Mouse (Mus musculus) heart, embryonic 13.5 days (tissue): Measurements from ENCODE around the gene Agtr1a. TPM values are rescaled to one million over a fixed set of nuclear protein-coding genes. Genes with fewer than 3 reads are reported as not detected.

Experiments used
- ATAC-seq: fragments of 200-750 bp; cut with Nextera tagmentation; 2 replicates; pipeline ENCODE4 v1.8.0; 2017; ENCODE audit warnings: moderate TSS enrichment; ENCODE audit not compliant: insufficient number of reproducible peaks, low FRiP score, low TSS enrichment; ENCODE audit errors: extremely low read depth
- H3K27ac ChIP-seq: fragments of 300-500 bp; sonication (generic); replicated peaks from 2 replicates; pipeline ENCODE4 v1.5.1; 2015; ENCODE audit warnings: moderate library complexity, mild to moderate bottlenecking, inconsistent platforms
- H3K27me3 ChIP-seq: fragments of 300-500 bp; sonication (generic); replicated peaks from 2 replicates; pipeline ENCODE4 v1.6.1; 2015; ENCODE audit warnings: mild to moderate bottlenecking, inconsistent platforms
- H3K36me3 ChIP-seq: fragments of 300-500 bp; sonication (generic); 2 replicates; pipeline ENCODE4 v1.6.1; 2015; ENCODE audit warnings: mild to moderate bottlenecking, inconsistent platforms
- H3K4me1 ChIP-seq: fragments of 300-500 bp; sonication (generic); 2 replicates; pipeline ENCODE4 v1.6.1; 2015; ENCODE audit warnings: inconsistent platforms
- H3K4me2 ChIP-seq: fragments of 300-500 bp; sonication (generic); 2 replicates; pipeline ENCODE4 v1.6.1; 2015; ENCODE audit warnings: inconsistent platforms, mild to moderate bottlenecking, moderate library complexity
- H3K4me3 ChIP-seq: fragments of 300-500 bp; sonication (generic); 2 replicates; pipeline ENCODE4 v1.5.1; 2015; ENCODE audit warnings: moderate library complexity, mild to moderate bottlenecking, inconsistent platforms
- H3K9ac ChIP-seq: fragments of 300-500 bp; sonication (generic); 2 replicates; pipeline ENCODE4 v1.6.1; 2015; ENCODE audit warnings: inconsistent platforms, mild to moderate bottlenecking, moderate library complexity
- H3K9me3 ChIP-seq: fragments of 300-500 bp; sonication (generic); 2 replicates; pipeline ENCODE4 v1.6.1; 2016; ENCODE audit warnings: inconsistent platforms
- WGBS: fragments of 180-500 bp; shearing (Covaris S2); methylation state at CpG from one replicate; pipeline ENCODE4 v1.1.7; 2015; ENCODE audit warnings: mixed read lengths; 5-methylcytosine and 5-hydroxymethylcytosine counted together
- polyA plus RNA-seq: library from polyadenylated mRNA; unstranded; fragments of >200 nt; fragmentation: Nextera tagmentation; extraction: Ambion mirVana; gene quantifications from 2 replicates; pipeline ENCODE4 v1.2.1, GENCODE M21; 2015

Gene Agtr1a
- polyA plus RNA-seq: 9.2 TPM in 2 replicates

- no peaks in the 10 kb centered on the region for H3K36me3 ChIP-seq
- H3K9me3 ChIP-seq: no peaks in the 10 kb centered on the region
- H3K9ac ChIP-seq: peak within 1 kb of the TSS; percentile 84
- peaks cover 11% of the 10 kb centered on the region; the same call in 1 of the 2 replicates for H3K4me1 ChIP-seq
- ATAC-seq: peak; percentile 68; the same call in 1 of the 2 replicates
- 2% methylated on average over 33 of the region's 33 CpGs for WGBS
- H3K27ac ChIP-seq: peak within 1 kb of the TSS; percentile 51
- no peaks in the 10 kb centered on the region for H3K27me3 ChIP-seq
- peak within 1 kb of the TSS; percentile 63 for H3K4me3 ChIP-seq
- H3K4me2 ChIP-seq: peak within 1 kb of the TSS; percentile 84
Measured at GRCm38 (mm10) chr13:30336148-30336801, at the start of gene Agtr1a. TSS of gene Agtr1a (plus strand) at chr13:30336441.

GRCm38 (mm10) chr13:30310221-30310620, 26.0 kb upstream of the Agtr1a start:
- 72% methylated on average over 4 of the region's 4 CpGs for WGBS
- Histone ChIP-seq H3K27ac (no peak overlapping the region), H3K9ac (no peak overlapping the region), H3K9me3 (no peaks in the 10 kb centered on the region), H3K27me3 (no peaks in the 10 kb centered on the region), H3K36me3 (no peaks in the 10 kb centered on the region), H3K4me2 (no peak overlapping the region), H3K4me1 (no peaks in the 10 kb centered on the region), H3K4me3 (no peak overlapping the region)
- ATAC-seq: no peak

- Histone ChIP-seq H3K4me2 (no peak overlapping the region), H3K9me3 (no peaks in the 10 kb centered on the region), H3K4me3 (no peak overlapping the region), H3K36me3 (no peaks in the 10 kb centered on the region), H3K27ac (no peak overlapping the region), H3K27me3 (no peaks in the 10 kb centered on the region), H3K4me1 (no peaks in the 10 kb centered on the region), H3K9ac (no peak overlapping the region)
- 82% methylated on average over 11 of the region's 11 CpGs for WGBS
- no peak for ATAC-seq
Measured at GRCm38 (mm10) chr13:30324669-30325346, 11.4 kb upstream of the Agtr1a start.

- H3K4me3 ChIP-seq: no peak overlapping the region
- H3K4me2 ChIP-seq: no peak overlapping the region
- no peaks in the 10 kb centered on the region for H3K9me3 ChIP-seq
- no peak overlapping the region for H3K9ac ChIP-seq
- H3K36me3 ChIP-seq: no peaks in the 10 kb centered on the region
- ATAC-seq: no peak
- H3K4me1 ChIP-seq: 0 out of 2 replicates have a peak, but pooled peaks cover 6% of the 10 kb centered on the region
- no peak overlapping the region for H3K27ac ChIP-seq
- 79% methylated on average over 5 of the region's 5 CpGs for WGBS
- no peaks in the 10 kb centered on the region for H3K27me3 ChIP-seq
Measured at GRCm38 (mm10) chr13:30331061-30331460, 5.2 kb upstream of the Agtr1a start.

GRCm38 (mm10) chr13:30331851-30332250, 4.4 kb upstream of the Agtr1a start:
- Histone ChIP-seq H3K27ac (no peak overlapping the region), H3K4me3 (no peak overlapping the region), H3K27me3 (no peaks in the 10 kb centered on the region), H3K4me1 (peaks cover 7% of the 10 kb centered on the region; the same call in 1 of the 2 replicates), H3K9ac (no peak overlapping the region), H3K36me3 (no peaks in the 10 kb centered on the region), H3K9me3 (no peaks in the 10 kb centered on the region), H3K4me2 (no peak overlapping the region)
- ATAC-seq: no peak
- 66% methylated on average over 6 of the region's 6 CpGs for WGBS

GRCm38 (mm10) chr13:30332581-30332980, 3.7 kb upstream of the Agtr1a start:
- Histone ChIP-seq H3K4me2 (no peak overlapping the region), H3K4me1 (peaks cover 11% of the 10 kb centered on the region; the same call in 1 of the 2 replicates), H3K27me3 (no peaks in the 10 kb centered on the region), H3K27ac (no peak overlapping the region), H3K9me3 (no peaks in the 10 kb centered on the region), H3K4me3 (no peak overlapping the region), H3K9ac (no peak overlapping the region), H3K36me3 (no peaks in the 10 kb centered on the region)
- WGBS: 34% methylated on average over 5 of the region's 5 CpGs
- no peak for ATAC-seq

- no peaks in the 10 kb centered on the region for H3K27me3 ChIP-seq
- no peak overlapping the region for H3K9ac ChIP-seq
- H3K27ac ChIP-seq: no peak overlapping the region
- H3K4me2 ChIP-seq: no peak overlapping the region
- ATAC-seq: no peak
- no peak overlapping the region for H3K4me3 ChIP-seq
- H3K9me3 ChIP-seq: no peaks in the 10 kb centered on the region
- WGBS: 58% methylated on average over 3 of the region's 3 CpGs
- no peaks in the 10 kb centered on the region for H3K36me3 ChIP-seq
- H3K4me1 ChIP-seq: peaks cover 11% of the 10 kb centered on the region; the same call in 1 of the 2 replicates
Measured at GRCm38 (mm10) chr13:30334667-30335066, 1.6 kb upstream of the Agtr1a start.

- ATAC-seq: no peak
- H3K27ac ChIP-seq: peak overlapping the region; percentile 51
Measured at GRCm38 (mm10) chr13:30336913-30337312, 672 bp downstream of the Agtr1a start.

GRCm38 (mm10) chr13:30337646-30338045, 1.4 kb downstream of the Agtr1a start:
- H3K4me1 ChIP-seq: peaks cover 7% of the 10 kb centered on the region; the same call in 1 of the 2 replicates
- H3K9ac ChIP-seq: peak overlapping the region; percentile 84; the same call in 1 of the 2 replicates
- WGBS: 66% methylated on average over 7 of the region's 7 CpGs
- H3K4me2 ChIP-seq: peak overlapping the region; percentile 84
- no peaks in the 10 kb centered on the region for H3K36me3 ChIP-seq
- ATAC-seq: no peak
- no peaks in the 10 kb centered on the region for H3K27me3 ChIP-seq
- H3K27ac ChIP-seq: no peak overlapping the region
- H3K9me3 ChIP-seq: no peaks in the 10 kb centered on the region
- H3K4me3 ChIP-seq: no peak overlapping the region; the same call in 1 of the 2 replicates

More at GRCm38 (mm10) chr13:30336913-30337312, 672 bp downstream of the Agtr1a start:
- Histone ChIP-seq H3K4me3 (peak overlapping the region; percentile 63), H3K36me3 (no peaks in the 10 kb centered on the region), H3K4me2 (peak overlapping the region; percentile 84), H3K4me1 (peaks cover 11% of the 10 kb centered on the region; the same call in 1 of the 2 replicates), H3K27me3 (no peaks in the 10 kb centered on the region), H3K9me3 (no peaks in the 10 kb centered on the region), H3K9ac (peak overlapping the region; percentile 84)
- 22% methylated on average over 9 of the region's 9 CpGs for WGBS

GRCm38 (mm10) chr13:30338576-30338975, 2.3 kb downstream of the Agtr1a start:
- no peak overlapping the region for H3K27ac ChIP-seq
- no peaks in the 10 kb centered on the region for H3K27me3 ChIP-seq
- WGBS: 78% methylated on average over 5 of the region's 5 CpGs
- no peak overlapping the region for H3K9ac ChIP-seq
- no peak overlapping the region for H3K4me3 ChIP-seq
- H3K4me1 ChIP-seq: peaks cover 15% of the 10 kb centered on the region
- no peaks in the 10 kb centered on the region for H3K36me3 ChIP-seq
- H3K4me2 ChIP-seq: no peak overlapping the region
- H3K9me3 ChIP-seq: no peaks in the 10 kb centered on the region
- ATAC-seq: no peak

GRCm38 (mm10) chr13:30339927-30340326, 3.7 kb downstream of the Agtr1a start:
- H3K36me3 ChIP-seq: no peaks in the 10 kb centered on the region
- no peak overlapping the region for H3K4me3 ChIP-seq
- no peaks in the 10 kb centered on the region for H3K9me3 ChIP-seq
- ATAC-seq: no peak
- H3K4me2 ChIP-seq: no peak overlapping the region
- WGBS: 85% methylated on average over 8 of the region's 8 CpGs
- H3K4me1 ChIP-seq: peaks cover 26% of the 10 kb centered on the region
- no peak overlapping the region for H3K9ac ChIP-seq
- no peaks in the 10 kb centered on the region for H3K27me3 ChIP-seq
- no peak overlapping the region for H3K27ac ChIP-seq
